19 mouse cellular contexts compared by ENCODE assay signal in genomic region chr19:58864006-58864573, GRCm38 (mm10).
DNase-seq lines count a peak whose midpoint lies in the region; ATAC-seq and TF ChIP-seq lines count a peak whose summit lies in the region.
"Had no signal": no experiment of that assay in that cellular context is flagged by ENCODE, and none has a peak within 500 bp of the region (broad histone marks: within the 10 kb centered on the region; RNA-seq: fewer than 3 reads in every experiment).

No protein-coding gene starts in this region.

- H3K27ac ChIP-seq in kidney, adult 2 months (ENCODE audit: insufficient read depth, low read depth, low read length), result no peak overlapping the region
- H3K27ac ChIP-seq: embryonic facial prominence, embryonic 12.5 days; forebrain, embryonic 15.5 days; heart, embryonic 13.5 days; hindbrain, embryonic 15.5 days had no signal

- POLR2A ChIA-PET in Patski (lab: Charles Lee), result no interaction called here

- peak; percentile 5 for ATAC-seq in Patski
- ATAC-seq in granulocyte monocyte progenitor cell, adult 5-6 weeks (replicated peaks; ENCODE audit: poor library complexity, severe bottlenecking), result peak; percentile 57
- ATAC-seq: activated CD4-positive, CD25-positive, alpha-beta regulatory T cell, adult 4 months; forebrain, embryonic 15.5 days had no signal

- in situ Hi-C loops in Patski (cut with MboI; ENCODE audit: low pct_unique_long_range_greater_than_20kb), result no loop called here

- peaks cover 5% of the 10 kb centered on the region; the same call in 1 of the 2 replicates for H3K4me1 ChIP-seq in kidney, adult 2 months (ENCODE audit: control insufficient read depth, insufficient read depth, low read length)

- CTCF ChIA-PET in Patski (lab: Charles Lee), result no interaction called here

- no peak for TF ChIP-seq CTCF in kidney, adult 2 months (conservative IDR thresholded peaks at IDR 0.05; ENCODE audit: insufficient read depth, insufficient read length, low read depth, low read length)
- no peak for TF ChIP-seq CTCF in Patski (IDR thresholded peaks at IDR 0.05)

- no peak for TF ChIP-seq POLR2A in kidney, adult 2 months (IDR thresholded peaks at IDR 0.05; ENCODE audit: low read depth, low read length)

- WGBS in kidney, adult 2 months, result 91% methylated on average over 1 of the region's 1 CpGs

- H3K27me3 ChIP-seq in kidney, adult 2 months (replicated peaks; ENCODE audit: control insufficient read depth, insufficient read depth, low read length), result no peaks in the 10 kb centered on the region
- peaks cover 11% of the 10 kb centered on the region for H3K27me3 ChIP-seq in Patski
- H3K27me3 ChIP-seq: forebrain, embryonic 15.5 days; hindbrain, embryonic 15.5 days had no signal

- H3K4me3 ChIP-seq in kidney, adult 2 months (ENCODE audit: insufficient read depth, low read depth, low read length), result no peak overlapping the region
- H3K4me3 ChIP-seq: embryonic facial prominence, embryonic 12.5 days; forebrain, embryonic 15.5 days; heart, embryonic 13.5 days; hindbrain, embryonic 15.5 days had no signal

- peak; percentile 37 for DNase-seq in adrenal gland, adult 2 months
- no peak for DNase-seq in adrenal gland, postnatal 10 days
- peak; percentile 56 for DNase-seq in kidney, adult 2 months
- DNase-seq in kidney, postnatal 10 days, result no peak
- DNase-seq in Patski (ENCODE audit: low read depth, low spot score), result no peak
- DNase-seq in testis, postnatal 14 days (ENCODE audit: low spot score), result no peak
- no peak for DNase-seq in lung, adult 18-20 months
- DNase-seq: adrenal gland, postnatal 25 days; cerebellum, adult 11 months; cerebellum, adult 8-10 months; cerebellum, postnatal 14 days; gastrocnemius, postnatal 10 days; heart, postnatal 36 days had no signal

- no peaks in the 10 kb centered on the region for H3K36me3 ChIP-seq in kidney, adult 2 months (ENCODE audit: control insufficient read depth, insufficient read depth, low read length)
- H3K36me3 ChIP-seq: embryonic facial prominence, embryonic 12.5 days; forebrain, embryonic 15.5 days; heart, embryonic 13.5 days; hindbrain, embryonic 15.5 days had no signal

Comparison
In these comparisons a context has a peak if more than half of its experiments do, and no peak if none do; other contexts are left out.
1. DNase-seq: peak in adrenal gland, adult 2 months (single experiment) and kidney, adult 2 months (single experiment); none in adrenal gland, postnatal 10 days (single experiment), kidney, postnatal 10 days (single experiment), Patski (single experiment), testis, postnatal 14 days (single experiment) and lung, adult 18-20 months (0 of 2).